Mouse (Mus musculus) thymus, postnatal 4 days (tissue): ENCODE data around the gene 1520401A03Rik.
A peak's percentile ranks its signal among the peaks of the same experiment; 100 is the strongest.
"Not testable (repeated sequence)": the region's sequence is repeated elsewhere in the genome, so short reads cannot be mapped to it uniquely, and the experiment has no call there.

Experiments used
- DNase-seq: peaks from one replicate; pipeline ENCODE4 v3.0.0; 2021

1520401A03Rik gene

GRCm38 (mm10) chr17:23722376-23723125 is at the start of gene 1520401A03Rik:
Gene 1520401A03Rik (minus strand): TSS chr17:23722783.
- no peak for DNase-seq

GRCm38 (mm10) chr17:23772219-23772556 is 49.6 kb upstream of the 1520401A03Rik start:
- DNase-seq: not testable (repeated sequence)

- peak; percentile 97 for DNase-seq
These were observed 49.0 kb upstream of the 1520401A03Rik start, which contains the start of gene Flywch1 for GRCm38 (mm10) chr17:23771284-23772218. Gene Flywch1 (minus strand): TSS chr17:23771602.

GRCm38 (mm10) chr17:23770896-23771283 is 48.3 kb upstream of the 1520401A03Rik start:
- no peak for DNase-seq

GRCm38 (mm10) chr17:23770493-23770892 is 47.9 kb upstream of the 1520401A03Rik start:
- no peak for DNase-seq

- no peak for DNase-seq
These were observed 40.4 kb upstream of the 1520401A03Rik start for GRCm38 (mm10) chr17:23762976-23763375.

- DNase-seq: no peak
These were observed 38.6 kb upstream of the 1520401A03Rik start for GRCm38 (mm10) chr17:23761155-23761554.

GRCm38 (mm10) chr17:23760231-23760630 is 37.6 kb upstream of the 1520401A03Rik start:
- no peak for DNase-seq

GRCm38 (mm10) chr17:23758801-23759200 is 36.2 kb upstream of the 1520401A03Rik start:
- DNase-seq: no peak

GRCm38 (mm10) chr17:23757581-23757980 is 35.0 kb upstream of the 1520401A03Rik start:
- DNase-seq: no peak

- DNase-seq: no peak
These were observed 33.1 kb upstream of the 1520401A03Rik start for GRCm38 (mm10) chr17:23755689-23756088.

GRCm38 (mm10) chr17:23749400-23750191 is 27.0 kb upstream of the 1520401A03Rik start:
- no peak for DNase-seq

GRCm38 (mm10) chr17:23748631-23749391 is 26.2 kb upstream of the 1520401A03Rik start:
- DNase-seq: peak; percentile 71

GRCm38 (mm10) chr17:23748026-23748425 is 25.4 kb upstream of the 1520401A03Rik start:
- DNase-seq: no peak

GRCm38 (mm10) chr17:23747471-23747870 is 24.9 kb upstream of the 1520401A03Rik start:
- DNase-seq: no peak

- no peak for DNase-seq
These were observed 24.2 kb upstream of the 1520401A03Rik start for GRCm38 (mm10) chr17:23746767-23747166.

GRCm38 (mm10) chr17:23746311-23746710 is 23.7 kb upstream of the 1520401A03Rik start:
- DNase-seq: peak; percentile 60

- DNase-seq: peak; percentile 60
These were observed 23.0 kb upstream of the 1520401A03Rik start, which contains the start of gene Kremen2 for GRCm38 (mm10) chr17:23745301-23746251. Gene Kremen2 (minus strand): TSS chr17:23745833.

- DNase-seq: no peak
These were observed 22.1 kb upstream of the 1520401A03Rik start for GRCm38 (mm10) chr17:23744651-23745050.

GRCm38 (mm10) chr17:23744076-23744475 is 21.5 kb upstream of the 1520401A03Rik start:
- no peak for DNase-seq

- DNase-seq: no peak
These were observed 20.4 kb upstream of the 1520401A03Rik start for GRCm38 (mm10) chr17:23742941-23743340.
